Mouse (Mus musculus) ES-E14 (cell line): Measurements from ENCODE around the gene Pygm. TPM values are rescaled to one million over a fixed set of nuclear protein-coding genes. Genes with fewer than 3 reads are reported as not detected.

Experiments
- DNase-seq: peaks from one replicate; pipeline ENCODE4 v3.0.0-alpha.2; 2013; ENCODE audit warnings: low read depth, low spot score
- H3K27ac ChIP-seq: 2 replicates; pipeline ENCODE4 v1.5.1; 2012; ENCODE audit warnings: low read depth, mild to moderate bottlenecking, low read length, moderate library complexity, mixed read lengths; ENCODE audit not compliant: poor library complexity, insufficient read depth, severe bottlenecking
- H3K36me3 ChIP-seq: 2 replicates; pipeline ENCODE4 v1.6.1; 2012; ENCODE audit warnings: mild to moderate bottlenecking, low read length, moderate library complexity, mixed read lengths; ENCODE audit not compliant: control insufficient read depth, poor library complexity, insufficient read depth, severe bottlenecking
- H3K4me1 ChIP-seq, 2 experiments: fragments of 150-350 bp in 1 of 2; sonication (generic) in 1 of 2; 2 replicates each; pipeline ENCODE4 v1.6.1; 2012; ENCODE audit warnings: low read length in 2 of 2, mild to moderate bottlenecking in 1 of 2, mixed read lengths in 1 of 2; ENCODE audit not compliant: control insufficient read depth in 2 of 2, insufficient read depth in 2 of 2, poor library complexity in 1 of 2
- H3K4me3 ChIP-seq, 2 experiments: fragments of 150-350 bp in 1 of 2; sonication (generic) in 1 of 2; 2 replicates each; pipeline ENCODE4 v1.5.1; 2012; ENCODE audit warnings: low read length in 2 of 2, low read depth in 1 of 2, mild to moderate bottlenecking in 1 of 2, mixed read lengths in 1 of 2; ENCODE audit not compliant: insufficient read depth in 1 of 2, poor library complexity in 1 of 2, severe bottlenecking in 1 of 2
- H3K9ac ChIP-seq: 2 replicates; pipeline ENCODE4 v1.6.1; 2012; ENCODE audit warnings: low read depth, mild to moderate bottlenecking, low read length, mixed read lengths; ENCODE audit not compliant: poor library complexity, insufficient read depth, severe bottlenecking
- H3K9me3 ChIP-seq: fragments of 150-350 bp; sonication (generic); 2 replicates; pipeline ENCODE4 v1.6.1; 2012; ENCODE audit warnings: low read depth, mild to moderate bottlenecking, low read length; ENCODE audit not compliant: control insufficient read depth, insufficient read depth
- CHD2 ChIP-seq: IDR thresholded peaks from 2 replicates; pipeline ENCODE4 v1.6.1; 2014; ENCODE audit warnings: mild to moderate bottlenecking, low read depth, low read length, inconsistent platforms
- HCFC1 ChIP-seq: IDR thresholded peaks from 2 replicates; pipeline ENCODE4 v1.6.1; 2012; ENCODE audit warnings: low read length, inconsistent platforms, borderline replicate concordance; ENCODE audit not compliant: insufficient read depth
- MAFK ChIP-seq: IDR thresholded peaks from 2 replicates; pipeline ENCODE4 v1.6.1; 2014; ENCODE audit warnings: mild to moderate bottlenecking, low read depth, low read length, inconsistent platforms; ENCODE audit not compliant: insufficient read depth
- ZC3H11A ChIP-seq: IDR thresholded peaks from 2 replicates; pipeline ENCODE4 v1.6.1; 2012; ENCODE audit warnings: low read depth, mild to moderate bottlenecking, inconsistent platforms, low read length, borderline replicate concordance
- ZNF384 ChIP-seq: IDR thresholded peaks from 2 replicates; pipeline ENCODE4 v1.6.1; 2012; ENCODE audit warnings: low read depth, low read length, inconsistent platforms
- in situ Hi-C, 2 experiments: fragments of 600-800 bp; cut with MboI; formaldehyde crosslinking; loops; one replicate each; pipeline ENCODE4 v1.15.1; 2025; ENCODE audit warnings: low sequenced_read_pairs in 2 of 2, inconsistent platforms in 1 of 2; ENCODE audit not compliant: unreplicated experiment in 2 of 2
- total RNA-seq: library from RNA; depleted of rRNA; stranded (reverse); fragments of 300-350 nt; gene quantifications from 2 replicates; pipeline ENCODE4 v1.2.3, GENCODE M21; 2012

Pygm gene
- total RNA-seq, 1 experiment: 4.6 TPM

DNA sequence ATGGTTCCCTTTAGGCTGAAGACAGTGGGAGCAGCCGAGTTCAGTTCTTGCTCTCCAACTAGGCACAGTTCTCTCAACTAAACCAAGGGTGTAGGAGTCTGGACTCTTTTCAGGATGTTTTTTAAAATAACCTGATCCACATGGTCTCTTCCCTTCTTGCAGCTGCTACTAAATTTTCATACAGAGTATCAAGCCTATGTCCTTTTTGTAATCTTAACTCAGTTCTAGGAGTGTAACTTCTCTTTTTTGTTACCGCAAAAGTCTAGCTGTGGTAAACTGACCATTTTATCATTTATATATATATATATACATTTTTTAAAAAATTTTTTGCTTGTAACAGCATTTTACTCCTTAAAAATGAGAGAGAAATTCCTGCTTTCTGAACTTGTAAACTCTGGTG lies 14.0 kb upstream of the Pygm start:
- Histone ChIP-seq H3K9me3 (no peaks in the 10 kb centered on the region), H3K27ac (no peak overlapping the region), H3K4me3 (no peak overlapping the region), H3K4me1 (peaks cover 1 to 12% of the 10 kb centered on the region in 2 experiments; a peak in 2 of 4 replicates), H3K36me3 (peaks cover 71% of the 10 kb centered on the region), H3K9ac (no peak overlapping the region)
- TF ChIP-seq MAFK (no peak), ZC3H11A (no peak), HCFC1 (no peak), ZNF384 (no peak), CHD2 (no peak)
- DNase-seq: no peak
- in situ Hi-C loops: no loop called here

- no peak overlapping the region for H3K9ac ChIP-seq
- DNase-seq: no peak
- no peak overlapping the region for H3K27ac ChIP-seq
- peaks cover 77% of the 10 kb centered on the region for H3K36me3 ChIP-seq
- no peaks in the 10 kb centered on the region for H3K9me3 ChIP-seq
- peaks cover 0 to 16% of the 10 kb centered on the region in 2 experiments; a peak in 2 of 4 replicates for H3K4me1 ChIP-seq
- no peak overlapping the region for H3K4me3 ChIP-seq
- in situ Hi-C loops: no loop called here
- no peak for TF ChIP-seq ZNF384
- no peak for TF ChIP-seq ZC3H11A
- no peak for TF ChIP-seq CHD2
Observed at GRCm38 (mm10) chr19:6372433-6372832, 11.8 kb upstream of the Pygm start.

GRCm38 (mm10) chr19:6373539-6374400 lies 10.4 kb upstream of the Pygm start:
- Histone ChIP-seq H3K4me3 (no peak overlapping the region), H3K27ac (no peak overlapping the region), H3K9me3 (no peaks in the 10 kb centered on the region), H3K4me1 (peaks cover 0 to 18% of the 10 kb centered on the region in 2 experiments; a peak in 2 of 4 replicates), H3K9ac (no peak overlapping the region), H3K36me3 (peaks cover 75% of the 10 kb centered on the region)
- peak; percentile 65 for DNase-seq
- TF ChIP-seq HCFC1 (no peak), MAFK (no peak), CHD2 (no peak)
- in situ Hi-C loops: no loop called here

- Histone ChIP-seq H3K4me3 (peak overlapping the region in 1 of 2 experiments; percentile 40; a peak in 2 of 4 replicates), H3K27ac (no peak overlapping the region), H3K9me3 (no peaks in the 10 kb centered on the region), H3K4me1 (peaks cover 0 to 18% of the 10 kb centered on the region in 2 experiments; a peak in 2 of 4 replicates), H3K9ac (no peak overlapping the region), H3K36me3 (peaks cover 75% of the 10 kb centered on the region)
- no peak for DNase-seq
- in situ Hi-C loops: no loop called here
- no peak for TF ChIP-seq ZC3H11A
- TF ChIP-seq MAFK: no peak
- no peak for TF ChIP-seq CHD2
- no peak for TF ChIP-seq HCFC1
- no peak for TF ChIP-seq ZNF384
Observed at GRCm38 (mm10) chr19:6374571-6374970, 9.6 kb upstream of the Pygm start.
